Mouse (Mus musculus): ENCODE data around the gene Ugt1a7c.

- TF ChIP-seq POLR2A (IDR thresholded peaks at IDR 0.05; ENCODE audit: control insufficient read depth in 1 of 2, insufficient read depth in 1 of 2, low read depth in 1 of 2, low read length in 2 of 2, poor library complexity in 1 of 2) (no peak; a peak in 2 of 4 replicates), CTCF (IDR thresholded peaks at IDR 0.05 in 2 of 3, conservative IDR thresholded peaks at IDR 0.05 in 1 of 3; ENCODE audit: control insufficient read depth in 1 of 3, insufficient read depth in 1 of 3, low read depth in 2 of 3, low read length in 3 of 3, poor library complexity in 1 of 3, severe bottlenecking in 1 of 3) (no peak)
Observed at GRCm38 (mm10) chr1:88261706-88262105, 166.8 kb downstream of the Ugt1a7c start.
